Mouse (Mus musculus) heart, embryonic 14.5 days (tissue): ENCODE results near the gene Ccl4. TPM values are rescaled to one million over a fixed set of nuclear protein-coding genes. Genes with fewer than 3 reads are reported as not detected.

Source experiments
- ATAC-seq: fragments of 200-750 bp; cut with Nextera tagmentation; 2 replicates; pipeline ENCODE4 v1.8.0; 2017; ENCODE audit warnings: low read depth, moderate TSS enrichment; ENCODE audit not compliant: insufficient number of reproducible peaks, insufficient read depth, low FRiP score
- H3K27ac ChIP-seq, 2 experiments: fragments of 200-500 bp in 1 of 2; fragments of 300-500 bp in 1 of 2; sonication (generic) in 1 of 2; replicated peaks in 1 of 2; 2 replicates each; pipeline ENCODE4 v1.5.1; 2012 to 2014; ENCODE audit warnings: low read depth in 2 of 2, low read length in 2 of 2, control low read depth in 1 of 2, mild to moderate bottlenecking in 1 of 2, mixed read lengths in 1 of 2; ENCODE audit not compliant: control insufficient read depth in 1 of 2, insufficient read depth in 1 of 2
- H3K27me3 ChIP-seq: fragments of 300-500 bp; sonication (generic); 2 replicates; pipeline ENCODE4 v1.6.1; 2014; ENCODE audit warnings: mild to moderate bottlenecking, low read length, control low read depth; ENCODE audit not compliant: control insufficient read depth, insufficient read depth
- H3K36me3 ChIP-seq: fragments of 300-500 bp; sonication (generic); 2 replicates; pipeline ENCODE4 v1.6.1; 2014; ENCODE audit warnings: mild to moderate bottlenecking, control low read depth, low read length, mixed read lengths; ENCODE audit not compliant: control insufficient read depth, insufficient read depth
- H3K4me1 ChIP-seq, 2 experiments: fragments of 200-500 bp in 1 of 2; fragments of 300-500 bp in 1 of 2; sonication (generic) in 1 of 2; 2 replicates each; pipeline ENCODE4 v1.6.1; 2012 to 2014; ENCODE audit warnings: low read length in 2 of 2, control low read depth in 1 of 2, mixed read lengths in 1 of 2; ENCODE audit not compliant: control insufficient read depth in 2 of 2, insufficient read depth in 2 of 2
- H3K4me2 ChIP-seq: fragments of 300-500 bp; sonication (generic); 2 replicates; pipeline ENCODE4 v1.6.1; 2014; ENCODE audit warnings: mild to moderate bottlenecking, low read length
- H3K4me3 ChIP-seq, 2 experiments: fragments of 200-500 bp in 1 of 2; fragments of 300-500 bp in 1 of 2; sonication (generic) in 1 of 2; 2 replicates each; pipeline ENCODE4 v1.5.1; 2012 to 2014; ENCODE audit warnings: low read length in 2 of 2, mild to moderate bottlenecking in 2 of 2, control low read depth in 1 of 2, low read depth in 1 of 2, moderate library complexity in 1 of 2; ENCODE audit not compliant: control insufficient read depth in 1 of 2, insufficient read depth in 1 of 2
- H3K9ac ChIP-seq: fragments of 300-500 bp; sonication (generic); 2 replicates; pipeline ENCODE4 v1.6.1; 2014; ENCODE audit warnings: mild to moderate bottlenecking, low read length
- H3K9me3 ChIP-seq: fragments of 300-500 bp; sonication (generic); 2 replicates; pipeline ENCODE4 v1.6.1; 2016; ENCODE audit warnings: low read length, control low read depth; ENCODE audit not compliant: control insufficient read depth
- WGBS: fragments of 180-500 bp; shearing (Covaris S2); extraction: QIAGEN DNeasy Blood & Tissue Kit; methylation state at CpG from one replicate; pipeline ENCODE4 v1.1.7; 2014; 5-methylcytosine and 5-hydroxymethylcytosine counted together
- polyA plus RNA-seq: library from polyadenylated mRNA; unstranded; fragments of >200 nt; fragmentation: Nextera tagmentation; extraction: Ambion mirVana; gene quantifications from 2 replicates; pipeline ENCODE4 v1.2.1, GENCODE M21; 2014

Gene Ccl4
- polyA plus RNA-seq, 1 experiment from 2014 or later: 0.54 TPM

DNA sequence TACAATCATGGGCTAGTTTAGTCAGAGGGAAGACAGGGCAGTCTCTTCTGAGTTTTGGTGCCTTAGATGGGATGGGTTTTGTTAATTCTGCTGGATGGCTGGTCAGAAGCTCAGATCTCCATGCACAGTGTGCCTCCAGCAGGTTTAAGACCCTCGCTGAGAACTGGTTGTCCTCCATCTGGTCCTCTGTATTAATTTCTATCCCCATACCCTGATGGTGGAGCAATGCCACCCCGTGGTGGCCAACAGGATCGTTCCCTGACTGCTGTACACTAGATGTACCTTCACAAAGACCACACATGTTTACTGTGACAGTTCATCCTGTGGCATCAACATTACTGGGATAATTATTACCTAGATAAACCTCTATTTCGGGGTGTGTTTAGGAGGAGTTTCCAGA, 29.6 kb upstream of the Ccl4 start:
- no peaks in the 10 kb centered on the region for H3K36me3 ChIP-seq
- no peak overlapping the region for H3K4me3 ChIP-seq
- no peak overlapping the region for H3K4me2 ChIP-seq
- H3K27me3 ChIP-seq: no peaks in the 10 kb centered on the region
- no peak for ATAC-seq
- no peak overlapping the region for H3K27ac ChIP-seq
- H3K9ac ChIP-seq: no peak overlapping the region
- WGBS: 64% methylated on average over 4 of the region's 4 CpGs
- H3K9me3 ChIP-seq: no peaks in the 10 kb centered on the region
- peaks cover 5 to 12% of the 10 kb centered on the region in 2 experiments; a peak in 3 of 4 replicates for H3K4me1 ChIP-seq

- Histone ChIP-seq H3K9me3 (no peaks in the 10 kb centered on the region), H3K27me3 (no peaks in the 10 kb centered on the region), H3K27ac (no peak overlapping the region), H3K9ac (no peak overlapping the region), H3K4me2 (no peak overlapping the region), H3K36me3 (no peaks in the 10 kb centered on the region), H3K4me1 (peaks cover 5 to 12% of the 10 kb centered on the region in 2 experiments; a peak in 3 of 4 replicates), H3K4me3 (no peak overlapping the region)
- no peak for ATAC-seq
- 79% methylated on average over 4 of the region's 4 CpGs for WGBS
These were observed 28.0 kb upstream of the Ccl4 start for GRCm38 (mm10) chr11:83634425-83634824.

- ATAC-seq: no peak
- H3K9ac ChIP-seq: no peak overlapping the region
These were observed 27.5 kb upstream of the Ccl4 start for GRCm38 (mm10) chr11:83634898-83635297.

DNA sequence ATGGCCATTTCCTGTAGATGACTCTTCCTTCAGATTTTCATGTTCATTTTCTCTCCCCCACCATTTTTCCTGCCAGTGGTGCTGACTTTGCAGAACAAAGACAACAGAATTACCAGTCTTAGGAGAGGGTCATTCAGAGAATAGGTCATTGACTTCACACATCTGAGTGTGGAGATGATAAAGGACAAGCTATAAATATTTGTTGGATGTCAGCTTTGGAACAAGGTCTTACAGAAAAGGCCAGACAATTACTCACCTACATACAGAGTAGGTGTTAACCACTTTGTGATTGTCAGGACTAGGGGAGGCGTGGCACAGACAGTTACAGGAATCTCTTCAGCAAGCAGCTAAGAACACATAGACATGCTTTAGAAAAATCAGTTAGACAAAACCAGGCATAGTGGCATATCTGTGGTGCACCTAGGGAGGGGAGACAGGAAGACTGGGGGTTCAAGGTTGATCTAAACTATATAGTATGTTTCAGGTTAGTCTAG, 25.6 kb upstream of the Ccl4 start:
- 29% methylated on average over 1 of the region's 1 CpGs for WGBS
- no peak overlapping the region for H3K4me2 ChIP-seq
- peaks cover 5 to 11% of the 10 kb centered on the region in 2 experiments; a peak in 3 of 4 replicates for H3K4me1 ChIP-seq
- no peaks in the 10 kb centered on the region for H3K36me3 ChIP-seq
- no peak overlapping the region for H3K9ac ChIP-seq
- no peak overlapping the region for H3K4me3 ChIP-seq
- H3K27me3 ChIP-seq: no peaks in the 10 kb centered on the region
- ATAC-seq: 0 out of 2 replicates have a peak, but pooled peaks have one; percentile 61
- H3K9me3 ChIP-seq: no peaks in the 10 kb centered on the region
- peak overlapping the region in 1 of 2 experiments; percentile 37; a peak in 1 of 4 replicates for H3K27ac ChIP-seq

More at GRCm38 (mm10) chr11:83634898-83635297, 27.5 kb upstream of the Ccl4 start:
- Histone ChIP-seq H3K4me3 (no peak overlapping the region), H3K36me3 (no peaks in the 10 kb centered on the region), H3K27ac (no peak overlapping the region), H3K27me3 (no peaks in the 10 kb centered on the region), H3K4me2 (no peak overlapping the region), H3K9me3 (no peaks in the 10 kb centered on the region), H3K4me1 (peaks cover 5 to 12% of the 10 kb centered on the region in 2 experiments; a peak in 3 of 4 replicates)
- 91% methylated on average over 2 of the region's 2 CpGs for WGBS

GRCm38 (mm10) chr11:83638934-83639333, 23.4 kb upstream of the Ccl4 start:
- 67% methylated on average over 2 of the region's 2 CpGs for WGBS
- no peak for ATAC-seq
- H3K4me2 ChIP-seq: no peak overlapping the region
- H3K4me3 ChIP-seq: no peak overlapping the region
- no peaks in the 10 kb centered on the region for H3K9me3 ChIP-seq
- H3K4me1 ChIP-seq: peaks cover 2 to 4% of the 10 kb centered on the region in 2 experiments; a peak in 2 of 4 replicates
- no peaks in the 10 kb centered on the region for H3K36me3 ChIP-seq
- no peak overlapping the region for H3K27ac ChIP-seq
- no peak overlapping the region for H3K9ac ChIP-seq
- H3K27me3 ChIP-seq: no peaks in the 10 kb centered on the region

- H3K4me3 ChIP-seq: no peak overlapping the region
- 61% methylated on average over 3 of the region's 3 CpGs for WGBS
These were observed 22.9 kb upstream of the Ccl4 start for GRCm38 (mm10) chr11:83639533-83639932.

DNA sequence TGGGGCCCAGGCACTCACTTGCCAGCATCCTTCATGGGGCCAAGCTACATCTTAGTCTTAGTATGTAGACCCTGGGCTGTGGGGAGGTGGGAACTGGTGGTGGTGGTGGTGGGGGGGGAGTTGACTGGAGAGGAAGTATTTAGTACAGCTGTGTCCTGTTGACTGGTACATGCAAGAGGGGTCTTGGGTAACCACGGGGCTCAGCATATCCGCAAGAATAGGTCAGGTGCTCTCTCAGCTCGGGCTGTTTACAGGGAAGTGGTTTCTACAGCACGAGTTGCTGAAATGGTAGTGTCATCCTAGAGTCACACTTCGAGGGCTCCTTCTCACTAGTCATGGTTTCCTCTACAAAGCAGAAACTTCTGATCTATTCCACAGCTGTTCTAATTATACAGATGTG, 22.2 kb upstream of the Ccl4 start:
- H3K4me2 ChIP-seq: no peak overlapping the region
- ATAC-seq: no peak

More at GRCm38 (mm10) chr11:83639533-83639932, 22.9 kb upstream of the Ccl4 start:
- H3K4me2 ChIP-seq: no peak overlapping the region
- no peak for ATAC-seq
- no peaks in the 10 kb centered on the region for H3K36me3 ChIP-seq
- no peak overlapping the region for H3K27ac ChIP-seq
- H3K4me1 ChIP-seq: peaks cover 0 to 2% of the 10 kb centered on the region in 2 experiments; a peak in 1 of 4 replicates
- H3K9me3 ChIP-seq: no peaks in the 10 kb centered on the region
- H3K27me3 ChIP-seq: no peaks in the 10 kb centered on the region
- no peak overlapping the region for H3K9ac ChIP-seq

DNA sequence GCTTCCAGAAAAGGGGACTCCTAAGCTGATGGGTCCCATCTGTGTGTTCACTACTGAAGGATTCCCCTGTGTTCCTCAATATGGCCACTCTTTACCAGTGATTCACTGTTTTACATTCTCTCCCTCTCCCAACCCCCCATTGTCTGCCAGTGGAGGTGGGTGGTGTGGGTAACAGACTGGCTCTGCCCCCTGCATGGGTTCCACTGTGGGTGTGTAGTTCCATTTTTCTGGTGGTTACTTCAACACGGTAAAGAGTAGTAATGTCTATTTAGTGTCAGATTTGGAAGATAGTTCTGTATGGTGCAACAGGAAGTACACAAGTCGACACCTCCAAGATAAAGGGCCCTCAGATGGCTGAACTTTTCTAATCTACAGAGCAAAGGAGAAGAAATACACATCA, 21.2 kb upstream of the Ccl4 start:
- Histone ChIP-seq H3K9ac (no peak overlapping the region), H3K36me3 (no peaks in the 10 kb centered on the region), H3K4me1 (peaks cover 0 to 2% of the 10 kb centered on the region in 2 experiments; a peak in 1 of 4 replicates), H3K27ac (no peak overlapping the region), H3K4me3 (no peak overlapping the region), H3K4me2 (no peak overlapping the region), H3K27me3 (no peaks in the 10 kb centered on the region), H3K9me3 (0 out of 2 replicates have a peak, but pooled peaks cover 3% of the 10 kb centered on the region)
- 55% methylated on average over 2 of the region's 2 CpGs for WGBS
- ATAC-seq: no peak

More for the DNA sequence above, 22.2 kb upstream of the Ccl4 start:
- Histone ChIP-seq H3K9me3 (no peaks in the 10 kb centered on the region), H3K4me3 (no peak overlapping the region), H3K36me3 (no peaks in the 10 kb centered on the region), H3K9ac (no peak overlapping the region), H3K27ac (no peak overlapping the region), H3K4me1 (peaks cover 0 to 2% of the 10 kb centered on the region in 2 experiments; a peak in 1 of 4 replicates), H3K27me3 (no peaks in the 10 kb centered on the region)
- 73% methylated on average over 5 of the region's 5 CpGs for WGBS
